Mouse (Mus musculus) ES-E14 (cell line): ENCODE results near the gene Zscan10. TPM values are rescaled to one million over a fixed set of nuclear protein-coding genes. Genes with fewer than 3 reads are reported as not detected.

Experiments used
- DNase-seq: peaks from one replicate; pipeline ENCODE4 v3.0.0-alpha.2; 2013; ENCODE audit warnings: low read depth, low spot score
- H3K27ac ChIP-seq: 2 replicates; pipeline ENCODE4 v1.5.1; 2012; ENCODE audit warnings: low read depth, mild to moderate bottlenecking, low read length, moderate library complexity, mixed read lengths; ENCODE audit not compliant: poor library complexity, insufficient read depth, severe bottlenecking
- H3K36me3 ChIP-seq: 2 replicates; pipeline ENCODE4 v1.6.1; 2012; ENCODE audit warnings: mild to moderate bottlenecking, low read length, moderate library complexity, mixed read lengths; ENCODE audit not compliant: control insufficient read depth, poor library complexity, insufficient read depth, severe bottlenecking
- H3K4me1 ChIP-seq, 2 experiments: fragments of 150-350 bp in 1 of 2; sonication (generic) in 1 of 2; 2 replicates each; pipeline ENCODE4 v1.6.1; 2012; ENCODE audit warnings: low read length in 2 of 2, mild to moderate bottlenecking in 1 of 2, mixed read lengths in 1 of 2; ENCODE audit not compliant: control insufficient read depth in 2 of 2, insufficient read depth in 2 of 2, poor library complexity in 1 of 2
- H3K4me3 ChIP-seq, 2 experiments: fragments of 150-350 bp in 1 of 2; sonication (generic) in 1 of 2; 2 replicates each; pipeline ENCODE4 v1.5.1; 2012; ENCODE audit warnings: low read length in 2 of 2, low read depth in 1 of 2, mild to moderate bottlenecking in 1 of 2, mixed read lengths in 1 of 2; ENCODE audit not compliant: insufficient read depth in 1 of 2, poor library complexity in 1 of 2, severe bottlenecking in 1 of 2
- H3K9ac ChIP-seq: 2 replicates; pipeline ENCODE4 v1.6.1; 2012; ENCODE audit warnings: low read depth, mild to moderate bottlenecking, low read length, mixed read lengths; ENCODE audit not compliant: poor library complexity, insufficient read depth, severe bottlenecking
- H3K9me3 ChIP-seq: fragments of 150-350 bp; sonication (generic); 2 replicates; pipeline ENCODE4 v1.6.1; 2012; ENCODE audit warnings: low read depth, mild to moderate bottlenecking, low read length; ENCODE audit not compliant: control insufficient read depth, insufficient read depth
- CHD2 ChIP-seq: IDR thresholded peaks from 2 replicates; pipeline ENCODE4 v1.6.1; 2014; ENCODE audit warnings: mild to moderate bottlenecking, low read depth, low read length, inconsistent platforms
- HCFC1 ChIP-seq: IDR thresholded peaks from 2 replicates; pipeline ENCODE4 v1.6.1; 2012; ENCODE audit warnings: low read length, inconsistent platforms, borderline replicate concordance; ENCODE audit not compliant: insufficient read depth
- MAFK ChIP-seq: IDR thresholded peaks from 2 replicates; pipeline ENCODE4 v1.6.1; 2014; ENCODE audit warnings: mild to moderate bottlenecking, low read depth, low read length, inconsistent platforms; ENCODE audit not compliant: insufficient read depth
- ZC3H11A ChIP-seq: IDR thresholded peaks from 2 replicates; pipeline ENCODE4 v1.6.1; 2012; ENCODE audit warnings: low read depth, mild to moderate bottlenecking, inconsistent platforms, low read length, borderline replicate concordance
- ZNF384 ChIP-seq: IDR thresholded peaks from 2 replicates; pipeline ENCODE4 v1.6.1; 2012; ENCODE audit warnings: low read depth, low read length, inconsistent platforms
- in situ Hi-C, 2 experiments: fragments of 600-800 bp; cut with MboI; formaldehyde crosslinking; loops; one replicate each; pipeline ENCODE4 v1.15.1; 2025; ENCODE audit warnings: low sequenced_read_pairs in 2 of 2, inconsistent platforms in 1 of 2; ENCODE audit not compliant: unreplicated experiment in 2 of 2
- total RNA-seq: library from RNA; depleted of rRNA; stranded (reverse); fragments of 300-350 nt; gene quantifications from 2 replicates; pipeline ENCODE4 v1.2.3, GENCODE M21; 2012

Gene Zscan10
- total RNA-seq, 1 experiment = 62.5 TPM

GRCm38 (mm10) chr17:23559767-23560166, 40.9 kb upstream of the Zscan10 start:
- Histone ChIP-seq H3K4me3 (peak overlapping the region in 1 of 2 experiments; percentile 14; a peak in 1 of 4 replicates), H3K9me3 (no peaks in the 10 kb centered on the region), H3K27ac (no peak overlapping the region), H3K4me1 (peaks cover 0 to 2% of the 10 kb centered on the region in 2 experiments; a peak in 1 of 4 replicates), H3K36me3 (peaks cover 9% of the 10 kb centered on the region; the same call in 1 of the 2 replicates), H3K9ac (no peak overlapping the region)
- DNase-seq = no peak
- TF ChIP-seq ZC3H11A (peak; percentile 33; the same call in 1 of the 2 replicates), HCFC1 (no peak), CHD2 (no peak)
- in situ Hi-C loops = no loop called here

GRCm38 (mm10) chr17:23563595-23564367, 36.9 kb upstream of the Zscan10 start, which contains the start of gene Zfp213:
Zfp213 (minus strand) TSS chr17:23564238.
- Histone ChIP-seq H3K9me3 (no peaks in the 10 kb centered on the region), H3K36me3 (no peaks in the 10 kb centered on the region; the same call in 1 of the 2 replicates), H3K27ac (peak within 1 kb of the TSS; percentile 56), H3K4me1 (0 out of 4 replicates have a peak, but pooled peaks cover 0 to 2% of the 10 kb centered on the region in 2 experiments), H3K9ac (peak within 1 kb of the TSS; percentile 91), H3K4me3 (peak within 1 kb of the TSS; percentile 82 to 83)
- TF ChIP-seq HCFC1 (peak; percentile 40; the same call in 1 of the 2 replicates), CHD2 (no peak)
- DNase-seq = no peak
- in situ Hi-C loops = no loop called here

- H3K9ac ChIP-seq = peak overlapping the region; percentile 78
- peak overlapping the region; percentile 82 to 83 for H3K4me3 ChIP-seq
- no peaks in the 10 kb centered on the region for H3K9me3 ChIP-seq
- 0 out of 4 replicates have a peak, but pooled peaks cover 0 to 2% of the 10 kb centered on the region in 2 experiments for H3K4me1 ChIP-seq
- TF ChIP-seq MAFK (no peak), CHD2 (no peak), HCFC1 (no peak), ZNF384 (no peak), ZC3H11A (no peak)
- no peak for DNase-seq
- H3K36me3 ChIP-seq = no peaks in the 10 kb centered on the region
- in situ Hi-C loops = no loop called here
- 0 out of 2 replicates have a peak overlapping the region, but pooled peaks have one; percentile 2 for H3K27ac ChIP-seq
Observed at GRCm38 (mm10) chr17:23564368-23564715, 36.3 kb upstream of the Zscan10 start.

GRCm38 (mm10) chr17:23566787-23567186, 33.9 kb upstream of the Zscan10 start:
- in situ Hi-C loops = no loop called here
- Histone ChIP-seq H3K4me3 (no peak overlapping the region), H3K9ac (no peak overlapping the region), H3K36me3 (no peaks in the 10 kb centered on the region), H3K9me3 (no peaks in the 10 kb centered on the region), H3K27ac (no peak overlapping the region), H3K4me1 (0 out of 4 replicates have a peak, but pooled peaks cover 0 to 2% of the 10 kb centered on the region in 2 experiments)
- no peak for TF ChIP-seq ZC3H11A
- no peak for TF ChIP-seq ZNF384
- TF ChIP-seq CHD2 = no peak
- TF ChIP-seq MAFK = no peak
- no peak for TF ChIP-seq HCFC1
- DNase-seq = no peak
